Mouse (Mus musculus): Measurements from ENCODE around the gene Saysd1.
"Not testable (repeated sequence)": the region's sequence is repeated elsewhere in the genome, so short reads cannot be mapped to it uniquely, and the experiment has no call there.

The Saysd1 gene

GRCm38 (mm10) chr14:20041836-20042235 lies 96.5 kb downstream of the Saysd1 start:
- DNase-seq (ENCODE audit: low read depth, low spot score): no peak

DNA sequence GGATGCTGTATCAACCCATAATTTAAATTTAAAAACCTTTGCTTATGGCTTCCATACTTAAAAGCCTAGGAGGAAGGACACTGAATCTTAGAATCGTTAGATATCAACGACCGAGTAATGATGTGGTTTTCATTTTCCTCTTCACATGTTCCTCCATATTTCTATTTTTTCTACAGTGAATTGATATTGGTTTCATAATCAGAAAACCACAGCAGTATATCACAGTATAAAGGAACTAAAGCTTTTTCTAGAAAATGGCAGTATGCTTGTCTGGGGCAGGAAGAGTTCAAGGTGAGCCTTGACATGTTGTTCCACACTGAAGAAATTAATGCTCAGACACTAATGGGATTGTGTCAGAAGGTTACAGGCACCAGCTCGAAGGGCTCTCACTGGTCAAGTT lies 97.4 kb downstream of the Saysd1 start:
- no peak for DNase-seq (ENCODE audit: low read depth, low spot score)

GRCm38 (mm10) chr14:20039795-20040194 lies 98.5 kb downstream of the Saysd1 start:
- DNase-seq (ENCODE audit: low read depth, low spot score): no peak

GRCm38 (mm10) chr14:20032738-20033116 lies 105.6 kb downstream of the Saysd1 start:
- DNase-seq (ENCODE audit: low read depth, low spot score): no peak

- no peak for DNase-seq (ENCODE audit: low read depth, low spot score)
These were observed 106.2 kb downstream of the Saysd1 start for GRCm38 (mm10) chr14:20032016-20032737.

- DNase-seq (ENCODE audit: low read depth, low spot score): no peak
These were observed 108.7 kb downstream of the Saysd1 start for GRCm38 (mm10) chr14:20029606-20030005.

GRCm38 (mm10) chr14:20027475-20027874 lies 110.9 kb downstream of the Saysd1 start:
- not testable (repeated sequence) for DNase-seq (ENCODE audit: low read depth, low spot score)

All from CD4-positive helper T cell, adult 2 months (primary cell).